Mouse (Mus musculus): ENCODE measurements around the gene Mrgprd. TPM values are rescaled to one million over a fixed set of nuclear protein-coding genes. Genes with fewer than 3 reads are reported as not detected.

The Mrgprd gene
- polyA plus RNA-seq, 1 experiment from 2014 or later, result not detected

DNA sequence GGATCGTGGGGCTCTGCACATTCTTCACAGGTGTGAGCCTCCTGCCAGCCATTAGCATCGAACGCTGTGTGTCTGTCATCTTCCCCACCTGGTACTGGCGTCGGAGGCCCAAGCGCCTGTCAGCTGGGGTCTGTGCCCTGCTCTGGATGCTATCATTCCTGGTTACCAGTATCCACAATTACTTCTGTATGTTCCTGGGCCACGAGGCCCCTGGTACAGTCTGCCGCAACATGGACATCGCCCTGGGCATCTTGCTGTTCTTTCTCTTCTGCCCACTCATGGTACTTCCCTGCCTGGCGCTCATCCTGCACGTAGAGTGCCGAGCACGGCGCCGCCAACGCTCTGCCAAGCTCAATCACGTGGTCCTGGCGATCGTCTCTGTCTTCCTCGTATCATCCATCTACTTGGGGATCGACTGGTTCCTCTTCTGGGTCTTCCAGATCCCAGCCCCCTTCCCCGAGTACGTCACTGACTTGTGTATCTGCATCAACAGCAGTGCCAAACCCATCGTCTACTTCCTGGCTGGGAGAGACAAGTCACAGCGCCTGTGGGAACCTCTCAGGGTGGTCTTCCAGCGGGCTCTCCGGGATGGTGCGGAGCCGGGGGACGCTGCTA lies 6.5 kb upstream of the Mrgprd start:
- Histone ChIP-seq H3K27me3 (no peaks in the 10 kb centered on the region), H3K36me3 (replicated peaks) (no peaks in the 10 kb centered on the region), H3K9ac (no peak overlapping the region), H3K4me2 (no peak overlapping the region), H3K4me3 (replicated peaks) (no peak overlapping the region), H3K27ac (no peak overlapping the region), H3K4me1 (no peaks in the 10 kb centered on the region), H3K9me3 (no peaks in the 10 kb centered on the region)
- WGBS, result 82% methylated on average over 30 of the region's 30 CpGs
- no peak for ATAC-seq (ENCODE audit: low FRiP score)

- Histone ChIP-seq H3K4me2 (no peak overlapping the region), H3K27me3 (no peaks in the 10 kb centered on the region), H3K27ac (no peak overlapping the region), H3K4me3 (replicated peaks) (no peak overlapping the region), H3K36me3 (replicated peaks) (no peaks in the 10 kb centered on the region), H3K9ac (no peak overlapping the region), H3K4me1 (no peaks in the 10 kb centered on the region), H3K9me3 (no peaks in the 10 kb centered on the region)
- no peak for ATAC-seq (ENCODE audit: low FRiP score)
- WGBS, result 84% methylated on average over 4 of the region's 4 CpGs
These were observed 5.8 kb upstream of the Mrgprd start for GRCm38 (mm10) chr7:145308866-145309265.

- H3K36me3 ChIP-seq (replicated peaks), result no peaks in the 10 kb centered on the region
- H3K27me3 ChIP-seq, result no peaks in the 10 kb centered on the region
- H3K9ac ChIP-seq, result no peak overlapping the region
- H3K4me1 ChIP-seq, result no peaks in the 10 kb centered on the region
- no peak overlapping the region for H3K4me3 ChIP-seq (replicated peaks)
- no peaks in the 10 kb centered on the region for H3K9me3 ChIP-seq
- no peak overlapping the region for H3K27ac ChIP-seq
- H3K4me2 ChIP-seq, result no peak overlapping the region
- 86% methylated on average over 1 of the region's 1 CpGs for WGBS
- no peak for ATAC-seq (ENCODE audit: low FRiP score)
These were observed 4.8 kb upstream of the Mrgprd start for GRCm38 (mm10) chr7:145309877-145310276.

DNA sequence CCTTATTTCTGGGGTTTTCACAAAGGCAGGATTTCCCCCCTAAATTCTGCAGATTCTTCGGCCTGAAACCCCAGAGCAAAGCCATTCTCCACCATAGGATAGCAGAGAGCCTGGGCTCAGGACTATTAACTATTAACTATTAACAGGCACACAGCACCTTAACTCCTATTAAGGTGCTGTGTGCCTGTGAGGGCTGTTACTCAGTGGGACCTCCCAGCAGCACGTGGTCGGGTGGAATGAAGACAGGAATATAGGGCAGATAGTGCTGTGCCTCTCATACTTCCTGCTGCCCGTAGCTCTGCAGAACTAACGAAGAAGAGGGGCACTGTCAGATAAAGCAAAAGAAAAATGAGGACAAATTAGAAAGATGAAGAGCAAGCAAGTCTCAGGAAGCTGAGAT lies 4.1 kb upstream of the Mrgprd start:
- H3K27me3 ChIP-seq, result no peaks in the 10 kb centered on the region
- no peak overlapping the region for H3K4me2 ChIP-seq
- no peaks in the 10 kb centered on the region for H3K36me3 ChIP-seq (replicated peaks)
- WGBS, result 76% methylated on average over 5 of the region's 5 CpGs
- H3K27ac ChIP-seq, result no peak overlapping the region
- no peak overlapping the region for H3K9ac ChIP-seq
- no peak for ATAC-seq (ENCODE audit: low FRiP score)
- no peak overlapping the region for H3K4me3 ChIP-seq (replicated peaks)
- H3K9me3 ChIP-seq, result no peaks in the 10 kb centered on the region
- H3K4me1 ChIP-seq, result no peaks in the 10 kb centered on the region

GRCm38 (mm10) chr7:145312137-145312536 lies 2.5 kb upstream of the Mrgprd start:
- 89% methylated on average over 3 of the region's 3 CpGs for WGBS
- Histone ChIP-seq H3K27ac (no peak overlapping the region), H3K36me3 (replicated peaks) (no peaks in the 10 kb centered on the region), H3K4me3 (replicated peaks) (no peak overlapping the region), H3K4me2 (no peak overlapping the region), H3K9ac (no peak overlapping the region), H3K27me3 (no peaks in the 10 kb centered on the region), H3K4me1 (no peaks in the 10 kb centered on the region), H3K9me3 (no peaks in the 10 kb centered on the region)
- no peak for ATAC-seq (ENCODE audit: low FRiP score)

GRCm38 (mm10) chr7:145317522-145317921 lies 2.9 kb downstream of the Mrgprd start:
- Histone ChIP-seq H3K9ac (no peak overlapping the region), H3K4me2 (no peak overlapping the region), H3K27ac (no peak overlapping the region), H3K4me3 (replicated peaks) (no peak overlapping the region), H3K27me3 (no peaks in the 10 kb centered on the region), H3K4me1 (no peaks in the 10 kb centered on the region), H3K9me3 (no peaks in the 10 kb centered on the region), H3K36me3 (replicated peaks) (no peaks in the 10 kb centered on the region)
- WGBS, result 76% methylated on average over 4 of the region's 4 CpGs
- ATAC-seq (ENCODE audit: low FRiP score), result no peak

DNA sequence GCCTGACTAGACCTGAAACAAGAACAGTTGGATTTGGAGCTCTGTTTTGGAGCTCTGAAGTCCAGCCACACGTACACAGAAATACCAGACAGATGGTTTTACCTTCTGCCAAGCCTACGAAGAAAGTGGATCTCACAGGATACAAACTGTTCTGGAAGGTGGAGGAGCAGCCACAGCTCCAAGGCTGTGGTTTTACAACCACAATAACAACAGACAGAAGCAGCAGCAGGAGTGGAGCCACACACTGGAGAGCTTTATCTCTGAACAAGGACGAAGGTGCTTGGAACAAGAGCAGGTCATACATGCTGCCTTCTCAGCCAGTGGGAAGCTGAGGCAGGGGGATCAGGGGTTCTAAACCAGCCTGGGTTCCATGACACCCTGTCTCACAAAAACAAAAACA lies 4.8 kb downstream of the Mrgprd start:
- Histone ChIP-seq H3K9ac (no peak overlapping the region), H3K9me3 (no peaks in the 10 kb centered on the region), H3K36me3 (replicated peaks) (no peaks in the 10 kb centered on the region), H3K4me2 (no peak overlapping the region), H3K4me1 (no peaks in the 10 kb centered on the region), H3K27me3 (no peaks in the 10 kb centered on the region), H3K27ac (no peak overlapping the region), H3K4me3 (replicated peaks) (no peak overlapping the region)
- 84% methylated on average over 3 of the region's 3 CpGs for WGBS
- ATAC-seq (ENCODE audit: low FRiP score), result no peak

DNA sequence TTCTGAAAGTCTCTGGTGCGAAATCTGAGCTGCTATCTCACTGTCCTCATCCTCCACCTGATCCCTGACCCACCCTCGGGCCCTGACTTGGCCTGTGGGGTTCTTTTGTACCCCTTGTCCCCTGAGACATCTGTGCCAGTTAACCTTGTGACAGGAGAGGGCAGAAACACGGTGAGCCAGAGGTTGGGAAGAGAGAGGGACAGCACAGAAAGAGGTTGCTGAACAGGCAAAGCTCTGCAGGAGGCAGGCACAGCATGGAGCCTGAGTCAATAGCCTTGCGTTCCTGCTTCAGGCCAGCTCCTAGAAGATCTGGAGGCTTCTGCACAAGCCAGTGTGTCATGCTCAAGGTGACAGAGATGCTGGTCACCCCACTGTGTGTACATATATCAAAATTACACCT lies 9.0 kb downstream of the Mrgprd start:
- H3K9me3 ChIP-seq, result no peaks in the 10 kb centered on the region
- no peaks in the 10 kb centered on the region; the same call in 1 of the 2 replicates for H3K4me1 ChIP-seq
- no peak for ATAC-seq (ENCODE audit: low FRiP score)
- 33% methylated on average over 4 of the region's 4 CpGs for WGBS
- H3K4me3 ChIP-seq (replicated peaks), result no peak overlapping the region
- no peak overlapping the region for H3K4me2 ChIP-seq
- no peak overlapping the region for H3K27ac ChIP-seq
- H3K9ac ChIP-seq, result no peak overlapping the region
- H3K27me3 ChIP-seq, result no peaks in the 10 kb centered on the region
- no peaks in the 10 kb centered on the region for H3K36me3 ChIP-seq (replicated peaks)

GRCm38 (mm10) chr7:145325697-145326096 lies 11.1 kb downstream of the Mrgprd start:
- 68% methylated on average over 2 of the region's 2 CpGs for WGBS
- Histone ChIP-seq H3K36me3 (replicated peaks) (no peaks in the 10 kb centered on the region), H3K9ac (no peak overlapping the region), H3K4me1 (no peaks in the 10 kb centered on the region; the same call in none of the 2 replicates), H3K27ac (no peak overlapping the region), H3K9me3 (no peaks in the 10 kb centered on the region), H3K4me2 (no peak overlapping the region), H3K4me3 (replicated peaks) (no peak overlapping the region), H3K27me3 (no peaks in the 10 kb centered on the region)
- ATAC-seq (ENCODE audit: low FRiP score), result no peak

DNA sequence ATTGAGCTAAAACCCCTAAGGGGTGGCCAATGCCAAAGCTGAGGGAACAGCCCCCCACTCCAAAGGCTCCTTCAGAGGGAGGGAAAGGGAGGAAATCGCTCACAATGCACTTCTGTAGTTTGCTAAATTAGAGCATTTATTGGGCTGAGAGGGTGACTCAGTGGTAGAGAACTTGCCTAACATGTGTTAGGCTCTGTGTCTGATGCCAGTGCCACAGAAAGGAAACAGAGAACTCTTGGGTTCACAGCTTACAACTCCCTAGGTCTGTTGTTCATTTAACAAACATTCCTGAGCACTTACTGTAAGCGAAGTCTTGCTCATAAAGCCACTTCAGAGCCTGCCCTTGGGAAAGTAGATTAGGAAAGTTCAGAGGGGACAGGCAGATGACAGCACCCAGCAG lies 15.3 kb downstream of the Mrgprd start:
- Histone ChIP-seq H3K4me3 (replicated peaks) (no peak overlapping the region), H3K4me1 (no peaks in the 10 kb centered on the region; the same call in none of the 2 replicates), H3K9me3 (no peaks in the 10 kb centered on the region), H3K4me2 (no peak overlapping the region), H3K9ac (no peak overlapping the region), H3K36me3 (replicated peaks) (no peaks in the 10 kb centered on the region), H3K27ac (no peak overlapping the region), H3K27me3 (no peaks in the 10 kb centered on the region)
- no peak for ATAC-seq (ENCODE audit: low FRiP score)
- 74% methylated on average over 2 of the region's 2 CpGs for WGBS

- H3K4me3 ChIP-seq (replicated peaks), result no peak overlapping the region
- 86% methylated on average over 2 of the region's 2 CpGs for WGBS
- no peak for ATAC-seq (ENCODE audit: low FRiP score)
- no peak overlapping the region for H3K9ac ChIP-seq
- no peaks in the 10 kb centered on the region for H3K27me3 ChIP-seq
- no peak overlapping the region for H3K27ac ChIP-seq
- H3K4me2 ChIP-seq, result no peak overlapping the region
- no peaks in the 10 kb centered on the region for H3K36me3 ChIP-seq (replicated peaks)
- H3K4me1 ChIP-seq, result no peaks in the 10 kb centered on the region; the same call in none of the 2 replicates
- H3K9me3 ChIP-seq, result no peaks in the 10 kb centered on the region
These were observed 16.0 kb downstream of the Mrgprd start for GRCm38 (mm10) chr7:145330641-145331040.

DNA sequence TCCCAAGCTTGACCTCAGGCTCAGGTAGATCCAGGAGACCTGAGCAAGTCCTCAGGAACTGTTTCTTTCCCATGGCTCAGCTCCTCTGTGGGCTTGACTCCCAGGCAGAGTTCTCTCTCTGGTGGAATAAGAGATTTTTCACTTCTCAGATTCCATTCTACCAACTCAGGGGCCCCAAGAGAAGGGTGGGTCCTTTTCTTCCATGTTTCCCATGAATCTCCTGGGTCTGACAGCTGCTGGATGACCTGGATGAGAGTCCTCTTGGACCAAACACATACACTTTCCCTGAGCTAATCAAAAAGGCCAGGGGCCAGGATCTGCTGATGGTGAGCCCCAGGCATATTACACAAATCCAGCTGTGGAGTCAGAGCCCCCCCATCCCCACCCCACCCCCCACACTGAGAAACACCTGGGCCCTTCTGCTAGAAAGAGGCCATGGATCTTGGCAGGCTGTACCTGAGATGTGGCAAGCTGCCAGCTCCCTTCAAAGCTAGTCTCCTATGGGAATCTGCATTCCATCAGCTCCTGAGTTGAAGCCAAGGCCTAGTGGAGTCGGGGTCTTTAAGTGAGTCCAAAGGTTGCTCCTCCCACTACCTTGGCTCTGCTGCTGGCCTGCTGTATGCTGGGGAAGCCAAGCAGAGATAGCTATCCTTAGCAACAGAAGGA lies 17.9 kb downstream of the Mrgprd start:
- ATAC-seq (ENCODE audit: low FRiP score), result no peak
- WGBS, result 58% methylated on average over 1 of the region's 1 CpGs
- no peaks in the 10 kb centered on the region for H3K36me3 ChIP-seq (replicated peaks)

DNA sequence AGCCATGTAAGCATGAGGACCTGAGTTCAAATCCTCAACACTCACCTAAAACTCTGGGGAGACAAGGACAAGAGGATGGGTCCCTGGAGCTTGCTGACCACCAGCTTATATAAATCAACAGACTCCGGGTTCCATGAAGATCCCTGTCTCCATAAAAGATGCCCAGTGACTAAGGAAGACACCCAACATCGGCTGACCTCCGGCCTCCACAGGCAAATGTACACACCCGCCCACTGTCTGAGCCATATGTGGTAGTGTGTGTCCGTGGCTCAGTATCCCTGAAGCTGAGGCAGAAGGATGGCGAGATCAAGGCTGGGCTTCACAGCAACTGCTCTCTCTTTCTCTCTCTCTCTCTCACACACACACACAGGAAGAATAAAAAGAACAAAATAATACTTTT lies 19.3 kb downstream of the Mrgprd start:
- Histone ChIP-seq H3K9me3 (no peaks in the 10 kb centered on the region), H3K27me3 (0 out of 2 replicates have a peak, but pooled peaks cover 4% of the 10 kb centered on the region), H3K4me2 (no peak overlapping the region), H3K9ac (no peak overlapping the region), H3K4me1 (no peaks in the 10 kb centered on the region; the same call in 1 of the 2 replicates), H3K4me3 (replicated peaks) (no peak overlapping the region), H3K36me3 (replicated peaks) (no peaks in the 10 kb centered on the region), H3K27ac (no peak overlapping the region)
- WGBS, result 91% methylated on average over 6 of the region's 6 CpGs
- no peak for ATAC-seq (ENCODE audit: low FRiP score)

More for the DNA sequence above, 17.9 kb downstream of the Mrgprd start:
- Histone ChIP-seq H3K27me3 (no peaks in the 10 kb centered on the region), H3K4me3 (replicated peaks) (no peak overlapping the region), H3K4me1 (no peaks in the 10 kb centered on the region; the same call in none of the 2 replicates), H3K4me2 (no peak overlapping the region), H3K9ac (no peak overlapping the region), H3K27ac (no peak overlapping the region), H3K9me3 (no peaks in the 10 kb centered on the region)
